Mouse (Mus musculus) frontal cortex, adult (tissue): ENCODE measurements at regions not wholly inside any gene's neighbourhood (a gene's known extent, or its start where the extent isn't known, plus 50 kb on each side); places are given as distances from the start of the nearest gene placed in this dataset.

Experiments
- ATAC-seq: cut with Nextera tagmentation; 2 replicates; pipeline ENCODE4 v1.9.2; 2017; ENCODE audit warnings: mild to moderate bottlenecking, moderate library complexity, mixed read lengths; ENCODE audit not compliant: low TSS enrichment

- ATAC-seq, result no peak
Observed at GRCm38 (mm10) chr5:37897501-37897900, 73.1 kb upstream of the Msx1 start.

GRCm38 (mm10) chr5:37895441-37896336 lies 71.3 kb upstream of the Msx1 start:
- ATAC-seq, result 0 out of 2 replicates have a peak, but pooled peaks have one; percentile 31

- no peak for ATAC-seq
Observed at GRCm38 (mm10) chr5:37893639-37894550, 69.5 kb upstream of the Msx1 start.

- ATAC-seq, result no peak
Observed at GRCm38 (mm10) chr5:37890641-37891040, 66.3 kb upstream of the Msx1 start.

GRCm38 (mm10) chr5:37879668-37880380 lies 55.4 kb upstream of the Msx1 start:
- ATAC-seq, result no peak

- no peak for ATAC-seq
Observed at GRCm38 (mm10) chr5:37876240-37876639, 51.9 kb upstream of the Msx1 start.

- ATAC-seq, result peak; percentile 52
Observed at GRCm38 (mm10) chr5:37875452-37875851, 51.1 kb upstream of the Msx1 start.

GRCm38 (mm10) chr5:37874784-37875281 lies 50.5 kb upstream of the Msx1 start:
- ATAC-seq, result no peak
